Comparison of ENCODE assay signal across 15 mouse cellular contexts in the genomic region with DNA sequence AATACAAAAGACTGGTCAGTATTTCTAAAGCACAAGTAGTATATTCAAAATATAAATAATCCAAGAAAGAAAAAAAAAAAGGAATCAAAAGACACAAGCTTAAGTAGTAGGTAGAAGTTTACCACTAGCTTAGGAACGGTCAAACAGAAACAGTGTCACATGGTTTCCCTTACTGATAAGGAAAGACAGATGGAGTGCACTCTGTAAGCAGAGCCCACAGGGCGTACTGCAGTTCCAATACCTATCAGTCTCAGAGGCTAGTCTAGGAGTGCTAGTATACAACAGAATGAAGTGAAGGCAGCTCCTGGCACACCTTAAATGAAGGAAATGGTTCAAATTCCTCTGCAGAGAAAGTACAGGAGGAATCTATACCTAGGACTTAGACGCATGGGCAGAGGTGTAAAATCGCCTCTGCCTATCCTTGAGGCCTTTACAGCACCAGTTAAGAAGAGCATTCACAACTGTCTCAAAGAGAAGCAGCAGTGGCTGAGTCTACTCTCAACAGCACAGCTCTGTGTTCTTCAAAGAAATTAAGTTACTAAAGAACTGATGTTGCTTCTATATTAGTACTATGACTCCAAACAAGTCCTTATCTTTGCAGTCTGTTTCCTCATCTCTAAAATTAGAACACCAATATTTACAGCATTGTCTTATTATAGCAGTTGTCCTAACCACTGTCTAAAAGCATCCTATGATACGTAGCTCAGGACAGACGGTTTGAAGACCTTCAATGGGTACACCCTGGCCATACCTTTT. TPM values are rescaled to one million over a fixed set of nuclear protein-coding genes. Genes with fewer than 3 reads are reported as not detected.
DNase-seq lines count a peak whose midpoint lies in the region; ATAC-seq and TF ChIP-seq lines count a peak whose summit lies in the region.
"Had no signal": no experiment of that assay in that cellular context is flagged by ENCODE, and none has a peak within 500 bp of the region (broad histone marks: within the 10 kb centered on the region; RNA-seq: fewer than 3 reads in every experiment).

No protein-coding gene starts in this region.

- peaks cover 8% of the 10 kb centered on the region; the same call in 1 of the 2 replicates for H3K4me1 ChIP-seq in lung, postnatal 0 days (ENCODE audit: insufficient read depth, low read depth, low read length)
- peaks cover 16% of the 10 kb centered on the region for H3K4me1 ChIP-seq in heart, embryonic 11.5 days (ENCODE audit: control insufficient read depth, insufficient read depth, low read length)
- H3K4me1 ChIP-seq in liver, embryonic 13.5 days (replicated peaks): peaks cover 33% of the 10 kb centered on the region
- H3K4me1 ChIP-seq: hindbrain, embryonic 15.5 days; midbrain, embryonic 15.5 days had no signal

- peak; percentile 43; the same call in 1 of the 2 replicates for TF ChIP-seq EP300 in lung, postnatal 0 days (IDR thresholded peaks at IDR 0.05)

- 0 out of 2 replicates have a peak, but pooled peaks cover 3% of the 10 kb centered on the region for H3K36me3 ChIP-seq in lung, postnatal 0 days (ENCODE audit: insufficient read depth, low read length)
- peaks cover 9% of the 10 kb centered on the region for H3K36me3 ChIP-seq in heart, embryonic 11.5 days (ENCODE audit: control insufficient read depth, insufficient read depth, low read length)
- peaks cover 76% of the 10 kb centered on the region for H3K36me3 ChIP-seq in liver, embryonic 13.5 days

- TF ChIP-seq CTCF in lung, postnatal 0 days (IDR thresholded peaks at IDR 0.05): no peak

- no peak overlapping the region for H3K27ac ChIP-seq in lung, postnatal 0 days (ENCODE audit: low read length)
- peak overlapping the region; percentile 82 for H3K27ac ChIP-seq in heart, embryonic 11.5 days (ENCODE audit: low read depth, low read length)
- H3K27ac ChIP-seq in liver, embryonic 13.5 days: peak overlapping the region; percentile 40
- H3K27ac ChIP-seq: embryonic facial prominence, embryonic 15.5 days; hindbrain, embryonic 15.5 days; midbrain, embryonic 15.5 days had no signal

- no peaks in the 10 kb centered on the region for H3K9me3 ChIP-seq in lung, postnatal 0 days (ENCODE audit: low read length)
- H3K9me3 ChIP-seq in heart, embryonic 11.5 days (replicated peaks; ENCODE audit: control insufficient read depth, low read length): no peaks in the 10 kb centered on the region
- H3K9me3 ChIP-seq in liver, embryonic 13.5 days (replicated peaks): no peaks in the 10 kb centered on the region
- H3K9me3 ChIP-seq: embryonic facial prominence, embryonic 15.5 days; hindbrain, embryonic 15.5 days; midbrain, embryonic 15.5 days had no signal

- no peak overlapping the region for H3K4me3 ChIP-seq in lung, postnatal 0 days (ENCODE audit: low read depth, low read length)
- no peak overlapping the region for H3K4me3 ChIP-seq in heart, embryonic 11.5 days (ENCODE audit: low read depth, low read length)
- no peak overlapping the region for H3K4me3 ChIP-seq in liver, embryonic 13.5 days (replicated peaks)
- H3K4me3 ChIP-seq: embryonic facial prominence, embryonic 15.5 days; hindbrain, embryonic 15.5 days; midbrain, embryonic 15.5 days had no signal

- no peak overlapping the region for H3K4me2 ChIP-seq in lung, postnatal 0 days (replicated peaks; ENCODE audit: low read depth, low read length)
- H3K4me2 ChIP-seq in heart, embryonic 11.5 days: no peak overlapping the region
- no peak overlapping the region for H3K4me2 ChIP-seq in liver, embryonic 13.5 days
- H3K4me2 ChIP-seq: embryonic facial prominence, embryonic 15.5 days; hindbrain, embryonic 15.5 days; lung, embryonic 14.5 days; midbrain, embryonic 15.5 days had no signal

- no peak overlapping the region for H3K9ac ChIP-seq in lung, postnatal 0 days (replicated peaks; ENCODE audit: low read depth)
- no peak overlapping the region for H3K9ac ChIP-seq in heart, embryonic 11.5 days (ENCODE audit: low read depth, low read length)
- no peak overlapping the region for H3K9ac ChIP-seq in liver, embryonic 13.5 days
- H3K9ac ChIP-seq: embryonic facial prominence, embryonic 15.5 days; hindbrain, embryonic 15.5 days; lung, embryonic 14.5 days; midbrain, embryonic 15.5 days had no signal

- peak; percentile 30 for DNase-seq in lung, postnatal 0 days (ENCODE audit: low spot score)
- no peak for DNase-seq in lung, postnatal 10 days
- no peak for DNase-seq in liver, embryonic 13.5 days
- no peak for DNase-seq in layer of hippocampus, adult 9-11 months
- DNase-seq in kidney, postnatal 14 days: no peak
- no peak for DNase-seq in adrenal gland, adult 18-20 months (ENCODE audit: low spot score in 2 of 2)
- DNase-seq in right cerebral cortex, adult 2 months (ENCODE audit: low spot score in 2 of 2): no peak
- DNase-seq: adrenal gland, postnatal 10 days; lung, embryonic 14.5 days; thymus, postnatal 36 days had no signal

- no peaks in the 10 kb centered on the region for H3K27me3 ChIP-seq in lung, postnatal 0 days (replicated peaks; ENCODE audit: insufficient read depth, low read length)
- H3K27me3 ChIP-seq in heart, embryonic 11.5 days (ENCODE audit: control insufficient read depth, insufficient read depth, low read length): no peaks in the 10 kb centered on the region
- no peaks in the 10 kb centered on the region for H3K27me3 ChIP-seq in liver, embryonic 13.5 days
- H3K27me3 ChIP-seq: embryonic facial prominence, embryonic 15.5 days; hindbrain, embryonic 15.5 days; midbrain, embryonic 15.5 days; Patski had no signal

- WGBS in lung, postnatal 0 days: 62% methylated on average over 6 of the region's 6 CpGs
- WGBS in heart, embryonic 11.5 days (ENCODE audit: insufficient replicate concordance): 46% methylated on average over 6 of the region's 6 CpGs
- WGBS in liver, embryonic 13.5 days (ENCODE audit: insufficient replicate concordance): 36% methylated on average over 6 of the region's 6 CpGs

- ATAC-seq in lung, postnatal 0 days: peak; percentile 46
- ATAC-seq in heart, embryonic 11.5 days (replicated peaks; ENCODE audit: insufficient number of reproducible peaks, low FRiP score, low TSS enrichment): peak; percentile 61; the same call in 1 of the 2 replicates
- ATAC-seq in liver, embryonic 13.5 days (ENCODE audit: low read depth): peak; percentile 86
- ATAC-seq: midbrain, embryonic 15.5 days; Patski had no signal

RNA-seq across cellular contexts. Expression of a gene that starts 11.5 kb away (rescaled TPM):
- polyA plus RNA-seq in lung, postnatal 0 days (2015; fragmentation: Nextera tagmentation; extraction: Ambion mirVana): 26.2 and 29.4 TPM in 2 replicates
- 26.7 and 27.2 TPM in 2 replicates for polyA plus RNA-seq in heart, embryonic 11.5 days (2014; fragmentation: Nextera tagmentation; extraction: Ambion mirVana)
- polyA plus RNA-seq in liver, embryonic 13.5 days (2015; fragmentation: Nextera tagmentation; extraction: Ambion mirVana): 20.7 and 22.0 TPM in 2 replicates
- 10 to 100 TPM; 29.7 to 36.2 TPM for total RNA-seq in adrenal gland, adult 18-20 months (2021)
